Mouse (Mus musculus) kidney, adult 9 months (tissue): ENCODE data around the gene Prorsd1.

ENCODE experiments used
- DNase-seq: peaks from one replicate; pipeline ENCODE4 v3.0.0; 2022

Gene Prorsd1

DNA sequence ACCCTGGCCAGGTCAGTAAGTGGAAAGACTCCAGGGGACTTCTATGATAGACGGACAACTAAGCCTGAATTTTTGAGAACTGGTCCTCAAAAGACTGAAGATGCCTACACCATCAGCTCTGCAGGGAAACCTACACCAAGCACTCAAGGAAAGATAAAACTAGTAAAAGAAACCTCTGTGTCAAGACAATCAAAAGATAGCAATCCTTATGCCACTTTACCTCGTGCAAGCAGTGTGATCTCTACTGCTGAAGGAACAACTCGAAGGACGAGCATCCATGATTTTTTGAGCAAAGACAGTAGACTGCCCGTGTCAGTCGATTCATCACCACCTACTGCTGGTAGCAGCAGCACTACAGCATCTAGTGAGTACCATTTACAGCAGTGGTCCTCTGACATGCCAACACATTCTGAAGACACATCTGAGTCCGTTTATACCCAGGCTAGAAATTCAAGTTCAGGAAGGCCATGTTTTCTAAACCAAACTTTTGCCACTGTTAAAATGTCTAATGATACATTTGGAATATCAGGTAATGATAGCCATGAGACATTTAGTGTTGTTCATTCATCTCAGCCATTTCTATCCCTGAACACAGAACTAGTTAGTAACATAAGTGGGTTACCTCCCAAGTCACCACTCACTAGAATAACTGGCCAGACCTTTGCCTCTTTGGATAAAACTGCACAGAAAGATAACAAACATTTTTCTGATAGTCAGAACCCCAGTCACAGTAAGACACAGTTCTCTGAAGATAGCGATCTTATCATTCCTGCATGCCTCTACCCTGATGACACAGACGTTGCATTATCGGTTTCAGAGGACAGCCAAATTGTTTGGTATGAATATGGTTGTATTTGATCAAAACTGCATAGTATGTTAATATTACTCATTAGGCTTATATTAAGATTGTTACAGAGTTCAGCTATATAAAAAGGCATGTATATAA is 10.6 kb downstream of the Prorsd1 start:
- DNase-seq = no peak

GRCm38 (mm10) chr11:29496962-29497361 is 17.9 kb downstream of the Prorsd1 start:
- DNase-seq = no peak

DNA sequence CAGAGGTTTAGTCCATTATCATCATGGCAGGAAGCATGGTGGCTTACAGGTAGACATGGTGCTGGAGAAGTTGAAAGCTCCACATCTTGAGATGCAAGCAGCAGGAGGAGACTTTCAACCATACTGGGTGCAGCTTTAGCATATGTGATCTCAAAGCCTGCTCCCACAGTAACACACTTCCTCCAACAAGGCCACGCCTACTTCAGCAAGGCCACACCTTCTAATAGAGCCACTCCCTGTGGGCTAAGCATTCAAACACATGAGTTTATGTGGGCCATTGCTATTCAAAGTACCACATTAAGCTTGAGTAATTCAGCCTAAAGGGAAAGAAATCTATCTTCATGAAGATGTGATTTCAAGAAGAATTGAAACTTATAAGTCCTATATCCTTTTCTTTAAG is 21.7 kb downstream of the Prorsd1 start:
- DNase-seq = no peak

DNA sequence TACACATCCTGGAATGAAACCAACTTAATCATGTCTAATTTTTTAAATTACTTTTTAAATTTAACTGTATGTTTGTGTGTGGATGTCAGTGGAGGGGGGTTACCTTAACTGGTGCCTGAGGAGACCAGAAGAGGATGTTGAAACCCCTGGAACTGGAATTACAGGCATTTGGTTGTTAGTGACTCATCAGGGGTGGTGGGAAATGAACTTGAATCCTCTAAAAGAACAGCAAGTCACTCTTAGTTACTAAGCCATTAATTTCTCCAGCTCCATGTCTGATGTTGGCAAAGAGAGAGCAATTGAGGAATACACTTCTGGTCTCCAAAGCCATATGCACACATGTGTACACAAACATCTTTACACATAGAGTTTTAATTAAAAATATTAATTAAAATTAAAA is 40.2 kb downstream of the Prorsd1 start:
- DNase-seq = no peak
